Mouse (Mus musculus) fat pad, adult 2 months (tissue): ENCODE measurements around the gene Prkn.
A peak's percentile ranks its signal among the peaks of the same experiment; 100 is the strongest.

ENCODE experiments used
- DNase-seq: peaks from one replicate; pipeline ENCODE4 v3.0.0-alpha.2; 2011; ENCODE audit warnings: low read depth, low spot score; ENCODE audit errors: extremely low read depth

Gene Prkn

GRCm38 (mm10) chr17:10982136-10982535, 142.0 kb downstream of the Prkn start:
- no peak for DNase-seq

GRCm38 (mm10) chr17:10987040-10987439, 146.9 kb downstream of the Prkn start:
- DNase-seq: no peak

GRCm38 (mm10) chr17:10997291-10997690, 157.1 kb downstream of the Prkn start:
- no peak for DNase-seq

- no peak for DNase-seq
Measured at GRCm38 (mm10) chr17:11023371-11023770, 183.2 kb downstream of the Prkn start.

- DNase-seq: no peak
Measured at GRCm38 (mm10) chr17:11029348-11029747, 189.2 kb downstream of the Prkn start.

GRCm38 (mm10) chr17:11030936-11031335, 190.8 kb downstream of the Prkn start:
- no peak for DNase-seq

GRCm38 (mm10) chr17:11032366-11032765, 192.2 kb downstream of the Prkn start:
- DNase-seq: no peak

GRCm38 (mm10) chr17:11033594-11033993, 193.4 kb downstream of the Prkn start:
- DNase-seq: no peak

GRCm38 (mm10) chr17:11038272-11038671, 198.1 kb downstream of the Prkn start:
- DNase-seq: peak; percentile 42

GRCm38 (mm10) chr17:11058986-11059385, 218.8 kb downstream of the Prkn start:
- DNase-seq: no peak

- DNase-seq: no peak
Measured at GRCm38 (mm10) chr17:11067076-11067703, 227.0 kb downstream of the Prkn start.

- DNase-seq: no peak
Measured at GRCm38 (mm10) chr17:11067704-11068475, 227.7 kb downstream of the Prkn start.

GRCm38 (mm10) chr17:11070996-11071395, 230.8 kb downstream of the Prkn start:
- DNase-seq: no peak

GRCm38 (mm10) chr17:11076319-11076903, 236.2 kb downstream of the Prkn start:
- no peak for DNase-seq

GRCm38 (mm10) chr17:11086492-11086891, 246.3 kb downstream of the Prkn start:
- no peak for DNase-seq

- DNase-seq: no peak
Measured at GRCm38 (mm10) chr17:11087088-11087487, 246.9 kb downstream of the Prkn start.

- DNase-seq: no peak
Measured at GRCm38 (mm10) chr17:11087823-11088222, 247.6 kb downstream of the Prkn start.

- DNase-seq: no peak
Measured at GRCm38 (mm10) chr17:11089361-11089760, 249.2 kb downstream of the Prkn start.

- DNase-seq: no peak
Measured at GRCm38 (mm10) chr17:11092900-11093299, 252.7 kb downstream of the Prkn start.

- DNase-seq: no peak
Measured at GRCm38 (mm10) chr17:11093321-11093720, 253.1 kb downstream of the Prkn start.

GRCm38 (mm10) chr17:11107007-11107406, 266.8 kb downstream of the Prkn start:
- DNase-seq: no peak

- no peak for DNase-seq
Measured at GRCm38 (mm10) chr17:11107916-11108315, 267.7 kb downstream of the Prkn start.
